Mouse (Mus musculus): Measurements from ENCODE around the gene Plk1.

- TF ChIP-seq POLR2A (IDR thresholded peaks at IDR 0.05; ENCODE audit: borderline replicate concordance, low read depth, low read length) = no peak; the same call in 1 of the 2 replicates
- no peak for TF ChIP-seq CTCF (IDR thresholded peaks at IDR 0.05; ENCODE audit: low read depth, low read length)
These were observed 26.5 kb upstream of the Plk1 start, which contains the start of the genes Palb2 and Dctn5 for GRCm38 (mm10) chr7:122132497-122133337.
